Mouse (Mus musculus) regulatory T cell (primary cell): ENCODE data around the gene Zfp800.

ENCODE experiments used
- in situ Hi-C: fragments of 300-600 bp; cut with MboI, MseI; formaldehyde crosslinking; loops from one replicate; pipeline ENCODE4 v1.15.1; 2025; ENCODE audit warnings: high pct_unique_total_duplicates

The Zfp800 gene

GRCm38 (mm10) chr6:28315208-28315607, 82.6 kb downstream of the Zfp800 start:
- in situ Hi-C loops, result no loop called here

- in situ Hi-C loops, result no loop called here
Measured at GRCm38 (mm10) chr6:28312067-28312466, 85.7 kb downstream of the Zfp800 start.

GRCm38 (mm10) chr6:28309692-28310091, 88.1 kb downstream of the Zfp800 start:
- in situ Hi-C loops, result no loop called here

GRCm38 (mm10) chr6:28308929-28309328, 88.9 kb downstream of the Zfp800 start:
- in situ Hi-C loops, result no loop called here

- in situ Hi-C loops, result no loop called here
Measured at GRCm38 (mm10) chr6:28306702-28307101, 91.1 kb downstream of the Zfp800 start.

GRCm38 (mm10) chr6:28296306-28296705, 101.5 kb downstream of the Zfp800 start:
- in situ Hi-C loops, result no loop called here

GRCm38 (mm10) chr6:28295581-28295980, 102.2 kb downstream of the Zfp800 start:
- in situ Hi-C loops, result no loop called here

- in situ Hi-C loops, result no loop called here
Measured at GRCm38 (mm10) chr6:28292810-28293209, 105.0 kb downstream of the Zfp800 start.

- in situ Hi-C loops, result loop anchor here (10.0 kb wide), 1 partner anchor 115 kb away; the partner anchor contains the start of gene Zfp800
Measured at GRCm38 (mm10) chr6:28279886-28280285, 117.9 kb downstream of the Zfp800 start.

- in situ Hi-C loops, result loop anchor here (5.0 kb wide), 1 partner anchor 155 kb away; no protein-coding TSS in a partner anchor
Measured at GRCm38 (mm10) chr6:28262198-28262621, 135.6 kb downstream of the Zfp800 start.

GRCm38 (mm10) chr6:28261307-28262197, 136.3 kb downstream of the Zfp800 start:
- in situ Hi-C loops, result loop anchor here (5.0 kb wide), 1 partner anchor 156 kb away; no protein-coding TSS in a partner anchor

- in situ Hi-C loops, result loop anchor here (5.0 kb wide), 1 partner anchor 157 kb away; no protein-coding TSS in a partner anchor
Measured at GRCm38 (mm10) chr6:28260425-28261191, 137.2 kb downstream of the Zfp800 start.

GRCm38 (mm10) chr6:28259750-28260149, 138.1 kb downstream of the Zfp800 start:
- in situ Hi-C loops, result loop anchor here (5.0 kb wide), 1 partner anchor 158 kb away; no protein-coding TSS in a partner anchor

- in situ Hi-C loops, result no loop called here
Measured at GRCm38 (mm10) chr6:28258440-28258839, 139.4 kb downstream of the Zfp800 start.

- in situ Hi-C loops, result no loop called here
Measured at GRCm38 (mm10) chr6:28257772-28258171, 140.0 kb downstream of the Zfp800 start.

GRCm38 (mm10) chr6:28252790-28253189, 145.0 kb downstream of the Zfp800 start:
- in situ Hi-C loops, result no loop called here

GRCm38 (mm10) chr6:28248211-28248610, 149.6 kb downstream of the Zfp800 start:
- in situ Hi-C loops, result no loop called here

- in situ Hi-C loops, result no loop called here
Measured at GRCm38 (mm10) chr6:28232618-28233361, 165.0 kb downstream of the Zfp800 start.

- in situ Hi-C loops, result no loop called here
Measured at GRCm38 (mm10) chr6:28228085-28228484, 169.7 kb downstream of the Zfp800 start.

GRCm38 (mm10) chr6:28221017-28221416, 176.8 kb downstream of the Zfp800 start:
- in situ Hi-C loops, result no loop called here

- in situ Hi-C loops, result no loop called here
Measured at GRCm38 (mm10) chr6:28218386-28218785, 179.4 kb downstream of the Zfp800 start.
